Mouse (Mus musculus): ENCODE measurements around the gene Pold3. TPM values are rescaled to one million over a fixed set of nuclear protein-coding genes. Genes with fewer than 3 reads are reported as not detected.

Gene Pold3
- polyA plus RNA-seq, 2 experiments, result 31.9 to 51.1 TPM

DNA sequence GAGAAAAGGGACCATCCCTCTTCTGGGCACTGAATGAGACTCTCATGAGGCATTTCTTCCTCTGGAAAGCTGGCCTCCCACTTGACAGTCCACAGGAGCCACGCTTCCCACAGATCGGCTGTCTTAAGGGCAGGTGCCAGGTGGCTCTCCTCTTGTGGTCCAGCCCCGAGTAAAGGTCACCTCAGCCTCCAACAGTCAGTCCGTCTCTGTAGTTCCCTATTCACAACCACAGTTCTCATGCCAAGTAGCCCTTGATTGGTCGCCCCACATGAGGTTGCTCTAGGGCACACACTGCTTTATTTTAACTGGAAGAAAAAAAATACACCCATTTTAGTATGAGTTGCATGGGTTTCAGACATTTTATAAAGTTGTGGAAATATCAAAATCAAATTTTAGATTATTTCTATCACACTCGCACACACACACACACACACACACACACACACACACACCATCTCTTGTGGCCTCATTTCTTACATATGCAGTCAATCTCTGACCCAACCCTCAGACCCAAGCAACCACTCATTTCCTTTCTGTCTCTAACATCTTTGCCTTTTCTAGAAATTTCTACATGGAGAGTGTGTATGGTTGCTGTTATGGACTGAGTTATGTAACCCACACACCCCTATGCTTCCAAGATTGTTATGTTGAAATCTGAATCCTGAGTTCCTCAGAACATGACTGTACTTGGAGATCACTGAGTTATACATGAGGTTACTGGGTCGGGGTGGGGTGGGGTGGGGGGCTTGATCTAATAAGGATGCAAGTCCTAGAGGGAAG is 7.1 kb upstream of the Pold3 start:
- 44% methylated on average over 7 of the region's 7 CpGs for WGBS (ENCODE audit: insufficient replicate concordance)
- DNase-seq (ENCODE audit: low read depth in 3 of 3, low spot score in 3 of 3) (no peak), ATAC-seq (ENCODE audit: insufficient read depth) (no peak)
- H3K4me3 ChIP-seq (ENCODE audit: insufficient read depth in 1 of 2, low read depth in 2 of 2, low read length in 2 of 2), result no peak overlapping the region
- TF ChIP-seq EP300 (IDR thresholded peaks at IDR 0.05; ENCODE audit: low read depth) (no peak), CTCF (IDR thresholded peaks at IDR 0.05; ENCODE audit: low read depth) (no peak)
- H3K36me3 ChIP-seq (replicated peaks; ENCODE audit: control insufficient read depth, insufficient read depth, low read depth), result no peaks in the 10 kb centered on the region
- no peak overlapping the region for H3K4me2 ChIP-seq (ENCODE audit: low read depth)
- H3K27me3 ChIP-seq (ENCODE audit: control insufficient read depth, insufficient read depth, low read length), result no peaks in the 10 kb centered on the region
- H3K27ac ChIP-seq, result no peak overlapping the region
- no peaks in the 10 kb centered on the region; a peak in 1 of 4 replicates for H3K4me1 ChIP-seq (replicated peaks; ENCODE audit: control insufficient read depth in 2 of 2, insufficient read depth in 2 of 2, low read length in 1 of 2)
- no peak overlapping the region for H3K9ac ChIP-seq (replicated peaks)
- H3K9me3 ChIP-seq (ENCODE audit: control insufficient read depth, low read length), result peaks cover 2% of the 10 kb centered on the region; the same call in 1 of the 2 replicates

DNA sequence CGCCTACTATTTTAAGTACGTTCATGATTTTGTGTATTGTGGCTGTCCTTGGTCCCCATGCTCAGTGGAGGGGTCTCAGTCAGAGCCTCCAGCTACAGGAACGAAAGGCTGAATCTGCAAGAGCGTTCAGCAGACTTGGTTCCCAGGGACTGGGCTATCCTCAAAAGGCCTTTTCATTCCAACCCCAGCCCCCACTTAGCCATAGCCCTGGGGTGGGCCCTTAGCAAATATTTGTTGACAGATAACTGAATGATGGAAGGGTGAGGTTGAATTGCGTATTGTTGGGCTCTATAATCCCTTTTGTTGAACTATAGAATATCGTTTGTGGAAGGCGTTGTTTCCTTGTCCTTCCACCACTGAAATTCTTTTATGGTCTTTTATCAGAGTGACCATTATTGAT is 5.1 kb upstream of the Pold3 start:
- H3K36me3 ChIP-seq (replicated peaks; ENCODE audit: control insufficient read depth, insufficient read depth, low read depth), result no peaks in the 10 kb centered on the region
- no peak overlapping the region for H3K4me3 ChIP-seq (ENCODE audit: insufficient read depth in 1 of 2, low read depth in 2 of 2, low read length in 2 of 2)
- no peak overlapping the region for H3K4me2 ChIP-seq (ENCODE audit: low read depth)
- H3K27ac ChIP-seq, result no peak overlapping the region
- no peak for DNase-seq (ENCODE audit: low read depth in 3 of 3, low spot score in 3 of 3)
- ATAC-seq (ENCODE audit: insufficient read depth), result no peak
- WGBS (ENCODE audit: insufficient replicate concordance), result 69% methylated on average over 7 of the region's 7 CpGs
- TF ChIP-seq CTCF (IDR thresholded peaks at IDR 0.05; ENCODE audit: low read depth), result no peak
- TF ChIP-seq EP300 (IDR thresholded peaks at IDR 0.05; ENCODE audit: low read depth), result no peak
- peaks cover 0 to 3% of the 10 kb centered on the region in 2 experiments; a peak in 1 of 4 replicates for H3K4me1 ChIP-seq (replicated peaks; ENCODE audit: control insufficient read depth in 2 of 2, insufficient read depth in 2 of 2, low read length in 1 of 2)
- H3K9me3 ChIP-seq (ENCODE audit: control insufficient read depth, low read length), result peaks cover 2% of the 10 kb centered on the region; the same call in 1 of the 2 replicates
- H3K27me3 ChIP-seq (ENCODE audit: control insufficient read depth, insufficient read depth, low read length), result no peaks in the 10 kb centered on the region
- no peak overlapping the region for H3K9ac ChIP-seq (replicated peaks)

GRCm38 (mm10) chr7:100125166-100125565 is 3.8 kb upstream of the Pold3 start:
- Histone ChIP-seq H3K4me2 (ENCODE audit: low read depth) (no peak overlapping the region), H3K9ac (replicated peaks) (no peak overlapping the region), H3K27ac (no peak overlapping the region), H3K4me3 (ENCODE audit: insufficient read depth in 1 of 2, low read depth in 2 of 2, low read length in 2 of 2) (no peak overlapping the region), H3K4me1 (replicated peaks; ENCODE audit: control insufficient read depth in 2 of 2, insufficient read depth in 2 of 2, low read length in 1 of 2) (peaks cover under 1 to 3% of the 10 kb centered on the region in 2 experiments; a peak in 2 of 4 replicates), H3K9me3 (ENCODE audit: control insufficient read depth, low read length) (peaks cover 2% of the 10 kb centered on the region; the same call in 1 of the 2 replicates), H3K27me3 (ENCODE audit: control insufficient read depth, insufficient read depth, low read length) (no peaks in the 10 kb centered on the region), H3K36me3 (replicated peaks; ENCODE audit: control insufficient read depth, insufficient read depth, low read depth) (no peaks in the 10 kb centered on the region)
- DNase-seq (ENCODE audit: low read depth in 3 of 3, low spot score in 3 of 3), result no peak
- TF ChIP-seq CTCF (IDR thresholded peaks at IDR 0.05; ENCODE audit: low read depth) (no peak), EP300 (IDR thresholded peaks at IDR 0.05; ENCODE audit: low read depth) (no peak)
- 55% methylated on average over 4 of the region's 4 CpGs for WGBS (ENCODE audit: insufficient replicate concordance)
- ATAC-seq (ENCODE audit: insufficient read depth), result no peak

GRCm38 (mm10) chr7:100124211-100124610 is 2.8 kb upstream of the Pold3 start:
- no peak overlapping the region for H3K27ac ChIP-seq
- ATAC-seq (ENCODE audit: insufficient read depth) (no peak), DNase-seq (ENCODE audit: low read depth in 3 of 3, low spot score in 3 of 3) (peak in 2 of 3 experiments; percentile 34 to 54)
- H3K36me3 ChIP-seq (replicated peaks; ENCODE audit: control insufficient read depth, insufficient read depth, low read depth), result peaks cover 4% of the 10 kb centered on the region
- peaks cover 2% of the 10 kb centered on the region; the same call in 1 of the 2 replicates for H3K9me3 ChIP-seq (ENCODE audit: control insufficient read depth, low read length)
- H3K27me3 ChIP-seq (ENCODE audit: control insufficient read depth, insufficient read depth, low read length), result no peaks in the 10 kb centered on the region
- 56% methylated on average over 2 of the region's 2 CpGs for WGBS (ENCODE audit: insufficient replicate concordance)
- H3K4me1 ChIP-seq (replicated peaks; ENCODE audit: control insufficient read depth in 2 of 2, insufficient read depth in 2 of 2, low read length in 1 of 2), result peaks cover 5 to 8% of the 10 kb centered on the region in 2 experiments; a peak in 3 of 4 replicates
- no peak overlapping the region for H3K9ac ChIP-seq (replicated peaks)
- TF ChIP-seq CTCF (IDR thresholded peaks at IDR 0.05; ENCODE audit: low read depth) (peak; percentile 87), EP300 (IDR thresholded peaks at IDR 0.05; ENCODE audit: low read depth) (no peak)
- no peak overlapping the region for H3K4me3 ChIP-seq (ENCODE audit: insufficient read depth in 1 of 2, low read depth in 2 of 2, low read length in 2 of 2)
- no peak overlapping the region for H3K4me2 ChIP-seq (ENCODE audit: low read depth)

- ATAC-seq (ENCODE audit: insufficient read depth) (no peak), DNase-seq (ENCODE audit: low read depth in 3 of 3, low spot score in 3 of 3) (peak; percentile 30 to 43 (median 38))
- no peak overlapping the region for H3K9ac ChIP-seq (replicated peaks)
- TF ChIP-seq CTCF (IDR thresholded peaks at IDR 0.05; ENCODE audit: low read depth) (peak; percentile 84), EP300 (IDR thresholded peaks at IDR 0.05; ENCODE audit: low read depth) (no peak)
- 39% methylated on average over 6 of the region's 6 CpGs for WGBS (ENCODE audit: insufficient replicate concordance)
- no peak overlapping the region for H3K4me2 ChIP-seq (ENCODE audit: low read depth)
- peaks cover 2% of the 10 kb centered on the region; the same call in 1 of the 2 replicates for H3K9me3 ChIP-seq (ENCODE audit: control insufficient read depth, low read length)
- no peak overlapping the region for H3K4me3 ChIP-seq (ENCODE audit: insufficient read depth in 1 of 2, low read depth in 2 of 2, low read length in 2 of 2)
- peaks cover 5 to 8% of the 10 kb centered on the region in 2 experiments; a peak in 3 of 4 replicates for H3K4me1 ChIP-seq (replicated peaks; ENCODE audit: control insufficient read depth in 2 of 2, insufficient read depth in 2 of 2, low read length in 1 of 2)
- no peak overlapping the region for H3K27ac ChIP-seq
- H3K36me3 ChIP-seq (replicated peaks; ENCODE audit: control insufficient read depth, insufficient read depth, low read depth), result peaks cover 10% of the 10 kb centered on the region
- H3K27me3 ChIP-seq (ENCODE audit: control insufficient read depth, insufficient read depth, low read length), result no peaks in the 10 kb centered on the region
Measured at GRCm38 (mm10) chr7:100123486-100123885, 2.1 kb upstream of the Pold3 start.

All from liver, embryonic 14.5 days (tissue).